Mouse (Mus musculus): Measurements from ENCODE around the gene Zfp655. TPM values are rescaled to one million over a fixed set of nuclear protein-coding genes. Genes with fewer than 3 reads are reported as not detected.
"Not testable (repeated sequence)": the region's sequence is repeated elsewhere in the genome, so short reads cannot be mapped to it uniquely, and the experiment has no call there.

Zfp655 gene
- total RNA-seq, 1 experiment from 2014 or later = 58.1 TPM

GRCm38 (mm10) chr5:145218671-145219070, 12.8 kb upstream of the Zfp655 start:
- ATAC-seq (replicated peaks; ENCODE audit: low read depth, poor library complexity, severe bottlenecking) = no peak

GRCm38 (mm10) chr5:145219981-145220380, 11.5 kb upstream of the Zfp655 start:
- no peak for ATAC-seq (replicated peaks; ENCODE audit: low read depth, poor library complexity, severe bottlenecking)

GRCm38 (mm10) chr5:145222840-145223239, 8.7 kb upstream of the Zfp655 start:
- ATAC-seq (replicated peaks; ENCODE audit: low read depth, poor library complexity, severe bottlenecking) = peak; percentile 36; the same call in 1 of the 2 replicates

GRCm38 (mm10) chr5:145223395-145223794, 8.1 kb upstream of the Zfp655 start:
- no peak for ATAC-seq (replicated peaks; ENCODE audit: low read depth, poor library complexity, severe bottlenecking)

- no peak for ATAC-seq (replicated peaks; ENCODE audit: low read depth, poor library complexity, severe bottlenecking)
Observed at GRCm38 (mm10) chr5:145226453-145226852, 5.1 kb upstream of the Zfp655 start.

GRCm38 (mm10) chr5:145229283-145229682, 2.2 kb upstream of the Zfp655 start:
- ATAC-seq (replicated peaks; ENCODE audit: low read depth, poor library complexity, severe bottlenecking) = not testable (repeated sequence)

GRCm38 (mm10) chr5:145230641-145231040, 874 bp upstream of the Zfp655 start:
- ATAC-seq (replicated peaks; ENCODE audit: low read depth, poor library complexity, severe bottlenecking) = no peak

GRCm38 (mm10) chr5:145231893-145232411, 437 bp downstream of the Zfp655 start:
- 0 out of 2 replicates have a peak, but pooled peaks have one; percentile 5 for ATAC-seq (replicated peaks; ENCODE audit: low read depth, poor library complexity, severe bottlenecking)

GRCm38 (mm10) chr5:145234636-145235035, 3.1 kb downstream of the Zfp655 start:
- peak; percentile 40 for ATAC-seq (replicated peaks; ENCODE audit: low read depth, poor library complexity, severe bottlenecking)

- ATAC-seq (replicated peaks; ENCODE audit: low read depth, poor library complexity, severe bottlenecking) = no peak
Observed at GRCm38 (mm10) chr5:145249520-145249919, 18.0 kb downstream of the Zfp655 start.

GRCm38 (mm10) chr5:145273568-145273967, 42.1 kb downstream of the Zfp655 start:
- ATAC-seq (replicated peaks; ENCODE audit: low read depth, poor library complexity, severe bottlenecking) = not testable (repeated sequence)

- ATAC-seq (replicated peaks; ENCODE audit: low read depth, poor library complexity, severe bottlenecking) = no peak
Observed at GRCm38 (mm10) chr5:145279948-145280347, 48.4 kb downstream of the Zfp655 start.

- peak; percentile 96 for ATAC-seq (replicated peaks; ENCODE audit: low read depth, poor library complexity, severe bottlenecking)
Observed at GRCm38 (mm10) chr5:145280371-145281143, 49.0 kb downstream of the Zfp655 start, which contains the start of gene Zscan25. Gene Zscan25, plus strand, starts transcription at chr5:145280500.

- peak; percentile 61 for ATAC-seq (replicated peaks; ENCODE audit: low read depth, poor library complexity, severe bottlenecking)
Observed at GRCm38 (mm10) chr5:145288382-145288781, 56.9 kb downstream of the Zfp655 start.

- ATAC-seq (replicated peaks; ENCODE audit: low read depth, poor library complexity, severe bottlenecking) = no peak
Observed at GRCm38 (mm10) chr5:145290697-145291096, 59.2 kb downstream of the Zfp655 start.

GRCm38 (mm10) chr5:145292398-145292797, 60.9 kb downstream of the Zfp655 start:
- ATAC-seq (replicated peaks; ENCODE audit: low read depth, poor library complexity, severe bottlenecking) = no peak

Other genes with a start within 250 kb of the Zfp655 start
- gene Gm4871, start 199.0 kb upstream of the Zfp655 start, total RNA-seq (2017) = not detected in 2 replicates
- not detected in 2 replicates for gene 1700018F24Rik, start 188.7 kb upstream of the Zfp655 start, total RNA-seq (2017)
- 57.1 and 89.3 TPM in 2 replicates for gene Arpc1a, start 147.9 kb upstream of the Zfp655 start, total RNA-seq (2017)
- not detected in 2 replicates for gene Kpna7, start 147.7 kb upstream of the Zfp655 start, total RNA-seq (2017)
- gene Arpc1b, start 117.5 kb upstream of the Zfp655 start, total RNA-seq (2017) = 144 and 160 TPM in 2 replicates
- 164 and 249 TPM in 2 replicates for gene Pdap1, start 91.5 kb upstream of the Zfp655 start, total RNA-seq (2017)
- gene Bud31, start 91.4 kb upstream of the Zfp655 start, total RNA-seq (2017) = 188 and 253 TPM in 2 replicates
- 15.1 and 15.3 TPM in 2 replicates for gene Ptcd1, start 64.6 kb upstream of the Zfp655 start, total RNA-seq (2017)
- 38.3 and 45.7 TPM in 2 replicates for gene Cpsf4, start 64.5 kb upstream of the Zfp655 start, total RNA-seq (2017)
- gene Atp5j2, start 39.7 kb upstream of the Zfp655 start, total RNA-seq (2017) = 130 and 141 TPM in 2 replicates
- 21.9 and 22.0 TPM in 2 replicates for gene Zkscan14, start 29.8 kb upstream of the Zfp655 start, total RNA-seq (2017)
- 6.9 and 7.2 TPM in 2 replicates for gene Zkscan5, start 27.2 kb upstream of the Zfp655 start, total RNA-seq (2017)
- gene Zscan25, start 48.8 kb downstream of the Zfp655 start, total RNA-seq (2017) = 6.2 and 11.1 TPM in 2 replicates
- not detected in 2 replicates for gene Cyp3a57, start 113.6 kb downstream of the Zfp655 start, total RNA-seq (2017)
- not detected in 2 replicates for gene Cyp3a16, start 238.0 kb downstream of the Zfp655 start, total RNA-seq (2017)